Mouse (Mus musculus) bone marrow, adult 2 months (tissue): ENCODE results near the gene Ube2s. TPM values are rescaled to one million over a fixed set of nuclear protein-coding genes. Genes with fewer than 3 reads are reported as not detected.

Source experiments
- H3K27ac ChIP-seq: fragments of 200-500 bp; 2 replicates; pipeline ENCODE4 v1.5.1; 2012; ENCODE audit warnings: low read depth, mild to moderate bottlenecking, control low read depth, inconsistent platforms, low read length; ENCODE audit not compliant: control insufficient read depth, poor library complexity, insufficient read depth
- H3K4me1 ChIP-seq: fragments of 200-500 bp; 2 replicates; pipeline ENCODE4 v1.6.1; 2011; ENCODE audit warnings: low read length; ENCODE audit not compliant: control insufficient read depth, insufficient read depth
- H3K4me3 ChIP-seq: fragments of 200-500 bp; replicated peaks from 2 replicates; pipeline ENCODE3; 2011; ENCODE audit warnings: mild to moderate bottlenecking, low read depth, low read length, control low read depth; ENCODE audit not compliant: control insufficient read depth
- CTCF ChIP-seq: fragments of 200-500 bp; IDR thresholded peaks from 2 replicates; pipeline ENCODE4 v1.5.1; 2011; ENCODE audit warnings: low read length, control low read depth; ENCODE audit not compliant: control insufficient read depth, insufficient read depth
- POLR2A ChIP-seq: fragments of 200-500 bp; IDR thresholded peaks from 2 replicates; pipeline ENCODE4 v1.6.1; 2011; ENCODE audit warnings: low read depth, mild to moderate bottlenecking, control low read depth, low read length, borderline replicate concordance; ENCODE audit not compliant: control insufficient read depth
- WGBS: fragments of 180-500 bp; shearing (Covaris S2); methylation state at CpG from one replicate; pipeline ENCODE4 v1.1.7; 2018; 5-methylcytosine and 5-hydroxymethylcytosine counted together
- polyA plus RNA-seq: library from polyadenylated mRNA; stranded (reverse); fragments of >200 nt; gene quantifications from 2 replicates; pipeline ENCODE4 v1.2.4, GENCODE M21; 2011; ENCODE audit warnings: low replicate concordance; ENCODE audit not compliant: missing spikeins, insufficient read depth, insufficient read length

Gene Ube2s
- polyA plus RNA-seq, 1 experiment: 367 TPM

DNA sequence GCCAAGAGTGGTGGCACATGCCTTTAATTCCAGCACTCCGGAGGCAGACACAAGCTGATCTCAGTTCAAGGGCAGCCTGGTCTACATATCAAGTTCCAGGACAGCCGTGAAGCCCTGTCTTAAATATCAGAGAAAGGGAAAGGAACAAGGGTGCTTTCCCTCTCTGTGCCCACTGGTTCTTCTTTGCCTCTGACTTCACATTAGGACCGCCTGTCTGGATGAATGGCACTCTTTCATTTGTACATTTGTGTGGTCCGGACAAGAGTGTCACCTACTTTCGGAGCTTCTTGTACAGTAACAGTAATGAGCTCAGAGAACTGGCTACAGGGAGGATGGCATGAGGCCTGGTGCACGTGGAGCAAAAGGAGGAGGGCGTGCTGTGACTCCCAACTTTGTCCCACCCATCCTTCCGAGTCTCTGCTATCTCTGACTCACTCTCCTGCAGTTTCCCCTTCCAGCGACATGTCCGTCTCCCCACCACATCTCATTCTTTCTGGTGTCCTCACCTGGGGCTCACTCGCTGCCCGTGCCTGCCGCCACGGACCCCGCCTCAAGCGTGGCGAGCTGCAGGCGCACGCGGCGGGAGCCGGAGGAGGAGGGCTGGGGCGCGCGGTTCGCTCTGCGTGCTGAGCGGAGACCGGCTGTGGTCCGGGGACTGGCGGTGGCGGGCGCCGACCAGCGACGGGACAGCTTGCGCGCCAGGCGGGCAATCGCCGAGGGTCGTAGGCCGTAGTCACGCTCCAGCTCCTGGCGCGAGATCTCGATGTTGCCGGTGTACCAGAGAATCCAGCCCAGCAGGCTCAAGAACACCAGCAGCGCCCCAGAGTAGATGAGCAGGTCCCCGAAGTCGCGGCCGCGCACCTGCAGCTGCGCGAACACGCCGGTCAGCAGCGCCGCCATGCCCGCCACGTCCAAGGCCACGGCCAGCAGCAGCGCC is 23.6 kb downstream of the Ube2s start:
- TF ChIP-seq CTCF (no peak), POLR2A (peak; percentile 18; the same call in 1 of the 2 replicates)
- Histone ChIP-seq H3K27ac (peak overlapping the region; percentile 40), H3K4me3 (peak overlapping the region; percentile 71), H3K4me1 (peaks cover 2% of the 10 kb centered on the region; the same call in 1 of the 2 replicates)
- WGBS: 1% methylated on average over 63 of the region's 64 CpGs

DNA sequence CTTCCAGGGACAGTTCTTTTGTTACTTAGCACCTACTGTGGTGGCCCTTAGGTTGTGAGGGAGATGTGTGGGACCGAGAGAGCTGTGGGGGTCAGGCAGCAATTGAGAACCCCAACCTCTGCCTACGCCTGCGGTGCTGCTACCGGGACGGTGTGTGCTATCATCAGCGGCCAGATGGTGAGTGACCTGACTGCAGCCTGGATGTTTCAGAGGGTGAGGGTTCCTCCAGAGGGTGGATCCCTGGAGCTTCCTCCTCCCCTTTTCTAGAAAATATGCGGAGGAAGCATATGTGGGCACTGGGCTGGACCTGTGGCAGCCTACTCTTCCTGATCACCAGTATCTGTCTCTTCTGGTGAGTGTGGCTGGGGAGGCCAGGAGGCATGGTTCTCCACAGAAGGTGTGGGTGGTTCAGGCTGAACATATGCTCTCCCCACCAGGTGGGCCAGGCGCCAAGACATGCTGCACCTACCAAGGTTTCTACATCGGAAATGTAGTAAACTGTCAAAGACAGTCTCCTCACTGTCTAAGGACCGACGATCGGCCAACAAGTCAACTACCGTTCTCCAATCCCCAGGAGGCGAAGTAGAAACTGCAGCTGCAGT is 28.6 kb downstream of the Ube2s start:
- Histone ChIP-seq H3K4me1 (peaks cover 2% of the 10 kb centered on the region; the same call in 1 of the 2 replicates), H3K4me3 (no peak overlapping the region), H3K27ac (no peak overlapping the region)
- WGBS: 66% methylated on average over 14 of the region's 14 CpGs
- TF ChIP-seq POLR2A: no peak
- no peak for TF ChIP-seq CTCF

DNA sequence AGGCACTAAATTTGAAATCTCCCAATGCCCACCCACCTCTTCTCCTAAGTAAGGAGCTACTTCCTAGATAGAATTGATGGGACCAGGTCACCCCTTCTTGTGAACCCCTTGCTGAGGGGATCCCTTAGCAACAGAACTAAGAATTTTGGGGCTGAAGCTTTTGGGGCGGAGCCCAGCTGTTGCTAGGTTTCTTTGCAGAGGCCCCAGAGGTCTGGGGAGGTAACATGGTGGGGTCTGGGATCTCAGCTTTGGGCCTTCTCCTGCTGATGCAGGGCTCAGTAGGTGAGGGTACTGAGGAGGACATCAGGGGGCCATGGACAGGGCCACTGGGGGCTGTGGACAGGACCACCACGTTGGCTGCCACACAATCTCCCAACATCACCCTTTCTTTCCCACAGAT is 29.6 kb downstream of the Ube2s start, which contains the start of the genes Il11 and Tmem190:
Gene Il11, minus strand, starts transcription at position 101 of the 400 bp plus-strand sequence.
Gene Tmem190, plus strand, starts transcription at position 179 of the 400 bp plus-strand sequence.
- Histone ChIP-seq H3K27ac (no peak within 1 kb of the TSS), H3K4me3 (no peak within 1 kb of the TSS), H3K4me1 (no peaks in the 10 kb centered on the region)
- WGBS: 79% methylated on average over 2 of the region's 2 CpGs
- TF ChIP-seq POLR2A: no peak
- TF ChIP-seq CTCF: no peak

DNA sequence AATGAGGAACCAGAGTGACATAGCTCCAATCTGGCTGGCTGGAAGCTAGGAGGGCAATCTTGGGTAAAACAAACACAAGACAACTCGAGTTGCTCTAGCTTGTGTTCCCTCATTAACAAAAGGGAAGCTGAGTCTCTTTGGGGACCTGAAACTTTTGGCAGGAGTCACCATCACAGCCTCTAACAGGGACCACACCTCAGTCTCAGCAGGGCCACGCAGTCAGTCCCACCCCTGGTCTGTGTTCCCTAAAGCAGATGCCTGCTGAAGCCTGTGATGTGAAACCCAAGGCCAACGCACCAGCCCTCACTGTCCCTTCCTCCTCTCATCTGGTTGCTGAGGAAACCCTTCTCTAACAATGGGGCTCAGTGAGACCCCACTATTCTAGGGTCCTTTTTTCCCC is 30.3 kb downstream of the Ube2s start:
- Histone ChIP-seq H3K4me1 (no peaks in the 10 kb centered on the region), H3K27ac (no peak overlapping the region), H3K4me3 (no peak overlapping the region)
- WGBS: 36% methylated on average over 3 of the region's 3 CpGs
- TF ChIP-seq POLR2A: no peak
- no peak for TF ChIP-seq CTCF

DNA sequence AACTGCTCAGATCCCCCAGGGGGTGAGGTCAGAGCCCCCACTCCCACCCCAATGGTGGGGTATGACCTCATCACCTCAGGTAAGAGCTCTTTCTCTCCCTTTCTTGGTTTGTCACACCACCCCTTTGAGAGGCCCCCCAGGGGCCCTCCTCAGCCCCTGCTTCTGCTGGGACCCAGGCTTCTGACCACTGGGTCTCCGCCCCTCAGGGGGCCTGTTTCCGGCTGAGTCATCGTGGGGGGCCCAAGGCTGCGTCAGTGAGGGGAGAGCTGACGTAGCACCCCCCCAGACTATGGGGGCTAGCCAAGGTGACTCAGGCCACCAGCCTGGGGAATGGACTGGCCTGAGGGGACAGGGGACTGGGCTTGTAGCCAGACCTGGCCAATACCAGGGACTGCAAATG is 32.5 kb downstream of the Ube2s start:
- WGBS: 6% methylated on average over 5 of the region's 5 CpGs
- TF ChIP-seq CTCF (no peak), POLR2A (no peak)
- H3K4me1 ChIP-seq: no peaks in the 10 kb centered on the region

DNA sequence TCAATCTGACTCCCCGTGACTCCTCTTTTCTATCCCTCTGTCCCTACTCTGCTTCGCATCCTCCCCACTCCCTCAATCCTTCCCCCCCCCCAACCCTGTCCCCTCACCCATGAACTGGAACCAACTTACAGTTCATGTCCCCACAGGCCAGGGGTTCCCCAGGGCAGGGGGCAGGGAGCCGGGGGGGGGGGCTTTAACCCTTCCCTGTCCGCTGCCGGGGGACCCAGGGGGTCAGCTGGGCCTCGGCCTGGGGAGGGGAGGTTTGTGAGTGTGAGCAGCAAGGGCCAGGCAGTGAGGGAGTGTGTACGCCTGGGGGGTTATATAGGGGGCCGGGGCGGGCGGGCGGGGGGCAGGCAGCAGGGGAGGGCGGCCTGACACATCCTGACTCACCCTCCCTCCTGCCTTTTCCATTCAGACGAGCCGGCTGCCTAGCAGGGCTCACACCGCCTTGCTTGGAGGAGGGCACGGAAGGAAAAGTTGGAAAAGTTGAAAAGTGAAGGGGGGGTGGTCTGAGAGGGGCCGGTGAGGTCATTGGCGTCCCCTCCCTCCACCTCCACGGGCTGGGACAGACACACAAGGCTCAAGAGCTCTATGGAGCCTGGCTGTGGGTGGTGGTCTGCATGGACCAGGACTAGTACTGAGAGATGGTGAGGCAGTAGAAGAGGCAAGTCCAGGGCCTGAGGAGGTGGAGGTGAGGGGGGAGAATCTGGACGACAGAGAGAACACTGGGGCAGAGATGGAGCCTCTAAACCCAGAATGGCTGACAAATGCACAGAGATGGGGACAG is 34.3 kb downstream of the Ube2s start:
- 43% methylated on average over 20 of the region's 20 CpGs for WGBS
- no peaks in the 10 kb centered on the region for H3K4me1 ChIP-seq

More for the DNA sequence above, 32.5 kb downstream of the Ube2s start:
- H3K4me3 ChIP-seq: no peak overlapping the region
- no peak overlapping the region for H3K27ac ChIP-seq

GRCm38 (mm10) chr7:4776861-4777830 is 35.2 kb downstream of the Ube2s start:
- 2% methylated on average over 56 of the region's 56 CpGs for WGBS
- no peaks in the 10 kb centered on the region for H3K4me1 ChIP-seq
- TF ChIP-seq CTCF (no peak), POLR2A (no peak)

More for the DNA sequence above, 34.3 kb downstream of the Ube2s start:
- Histone ChIP-seq H3K4me3 (no peak overlapping the region), H3K27ac (no peak overlapping the region)
- no peak for TF ChIP-seq CTCF
- no peak for TF ChIP-seq POLR2A

More at GRCm38 (mm10) chr7:4776861-4777830, 35.2 kb downstream of the Ube2s start:
- Histone ChIP-seq H3K27ac (no peak overlapping the region), H3K4me3 (no peak overlapping the region)
